Mouse (Mus musculus) induced T-regulatory cell, adult 2 months (primary cell): ENCODE results near the gene Slc38a9.
A peak's percentile ranks its signal among the peaks of the same experiment; 100 is the strongest.

Experiments used
- DNase-seq: peaks from one replicate; pipeline ENCODE4 v3.0.0-alpha.2; 2012; ENCODE audit warnings: low read depth

Slc38a9 gene

GRCm38 (mm10) chr13:112745936-112746694 is 85.6 kb downstream of the Slc38a9 start:
- no peak for DNase-seq

DNA sequence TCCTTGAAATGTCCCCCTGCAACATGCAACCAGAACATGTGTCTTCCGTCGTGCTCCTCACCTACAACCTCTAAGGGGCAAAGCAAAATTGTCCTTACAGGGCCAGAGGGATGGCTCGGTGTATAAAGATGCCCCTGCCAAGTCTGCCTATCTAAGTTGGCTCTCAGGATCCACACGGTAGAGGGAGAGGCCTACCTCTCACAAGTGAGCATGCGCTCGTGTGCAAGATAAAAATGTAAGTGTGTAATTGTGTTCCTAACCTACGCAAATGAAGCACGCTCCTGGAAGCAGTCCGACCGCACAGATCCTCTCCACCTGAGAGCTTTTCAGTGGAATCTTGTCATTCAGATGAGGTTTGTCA is 86.1 kb downstream of the Slc38a9 start:
- no peak for DNase-seq

- no peak for DNase-seq
Measured at GRCm38 (mm10) chr13:112747808-112748430, 87.4 kb downstream of the Slc38a9 start.

- DNase-seq, result no peak
Measured at GRCm38 (mm10) chr13:112748808-112749510, 88.4 kb downstream of the Slc38a9 start.

DNA sequence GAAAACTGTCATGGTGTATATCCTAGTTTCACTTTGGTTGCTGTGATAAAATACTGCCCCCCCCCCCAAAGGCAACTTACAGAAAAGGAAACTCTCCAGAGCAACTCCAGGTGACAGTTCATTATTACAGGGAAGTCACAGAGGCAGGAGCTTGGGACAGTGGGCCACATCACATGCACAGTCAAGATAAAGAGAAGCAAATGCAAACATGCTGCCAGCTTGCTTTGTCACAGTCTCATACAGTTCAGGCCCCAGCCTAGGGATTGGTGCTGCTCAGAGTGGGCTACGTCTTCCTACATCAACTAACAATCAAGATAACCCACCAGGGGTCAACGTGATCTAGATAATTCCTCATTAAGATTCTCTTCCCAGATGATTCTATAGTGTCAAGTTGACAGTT is 89.3 kb downstream of the Slc38a9 start:
- DNase-seq, result no peak

DNA sequence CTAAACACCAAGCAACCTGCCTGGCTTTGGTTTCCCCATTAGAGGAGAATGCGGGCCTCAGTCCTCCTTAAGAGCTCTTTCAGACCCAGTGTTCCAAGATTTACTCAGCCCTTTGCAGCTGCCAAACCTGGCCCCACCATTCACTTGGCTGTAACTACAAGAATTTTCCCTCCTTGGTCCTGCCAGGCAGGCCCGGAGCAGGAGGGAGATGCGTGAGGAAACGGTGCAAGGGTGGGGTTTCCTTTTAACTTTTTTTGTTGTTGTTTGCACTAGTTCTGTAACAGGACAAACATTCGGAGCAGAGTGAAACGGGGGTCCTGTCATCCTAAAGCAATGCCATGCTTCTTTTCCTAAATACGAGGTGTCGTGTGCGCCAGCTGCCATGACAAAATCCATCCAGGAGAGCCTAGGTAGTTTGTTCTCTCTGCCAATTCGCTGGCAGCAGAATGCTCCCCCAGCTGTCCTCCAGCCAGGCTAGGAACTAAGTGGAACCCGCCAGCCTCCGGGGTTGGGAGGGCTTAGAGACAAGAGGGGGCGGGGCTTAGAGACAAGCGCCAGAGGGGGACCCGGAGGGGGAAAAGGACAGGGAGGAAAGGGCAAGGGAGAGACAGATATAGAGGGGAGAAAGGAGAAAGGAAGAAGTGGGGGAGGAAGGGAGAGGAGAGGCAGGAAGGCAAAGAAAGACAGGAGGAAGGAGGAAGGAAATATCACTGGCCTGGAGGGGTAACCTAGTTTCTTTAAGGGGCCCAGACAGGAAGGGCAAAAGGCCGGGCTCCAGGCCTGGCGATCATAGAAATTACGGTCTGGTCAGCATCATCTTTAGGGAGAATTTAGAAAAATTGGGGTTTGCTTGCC is 91.1 kb downstream of the Slc38a9 start:
- peak; percentile 7 for DNase-seq

DNA sequence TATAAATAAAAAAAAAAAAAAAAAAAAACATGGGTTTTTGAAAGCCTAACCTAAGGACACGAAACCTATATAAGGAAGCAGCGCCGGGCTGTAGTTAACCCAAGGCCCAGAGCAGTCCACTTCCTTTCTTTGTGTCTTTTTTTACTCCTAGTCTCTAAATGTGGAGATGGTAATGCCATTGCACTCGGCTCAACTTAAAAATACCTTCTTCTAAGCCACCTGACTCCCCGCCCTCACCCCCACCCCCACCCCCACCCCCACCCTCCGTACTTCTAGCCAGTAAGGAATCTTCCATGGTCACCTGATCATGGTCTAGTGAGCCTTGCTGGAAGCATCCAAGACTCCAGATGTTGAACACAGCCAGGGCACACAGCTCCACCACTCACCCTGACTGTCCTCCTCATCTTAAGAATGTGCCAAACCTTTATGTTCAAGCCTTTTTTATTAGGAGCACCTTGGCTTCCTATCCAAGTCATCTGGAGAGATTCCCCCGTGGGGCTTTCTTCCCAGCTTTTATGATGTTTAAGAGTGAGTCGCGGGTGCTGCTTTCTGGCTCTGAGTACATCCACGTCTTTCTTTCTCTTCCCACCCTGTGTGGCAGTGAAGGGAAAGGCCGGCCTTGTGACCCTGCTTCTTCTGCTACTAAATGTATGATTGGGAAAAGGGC is 91.9 kb downstream of the Slc38a9 start:
- DNase-seq, result no peak

DNA sequence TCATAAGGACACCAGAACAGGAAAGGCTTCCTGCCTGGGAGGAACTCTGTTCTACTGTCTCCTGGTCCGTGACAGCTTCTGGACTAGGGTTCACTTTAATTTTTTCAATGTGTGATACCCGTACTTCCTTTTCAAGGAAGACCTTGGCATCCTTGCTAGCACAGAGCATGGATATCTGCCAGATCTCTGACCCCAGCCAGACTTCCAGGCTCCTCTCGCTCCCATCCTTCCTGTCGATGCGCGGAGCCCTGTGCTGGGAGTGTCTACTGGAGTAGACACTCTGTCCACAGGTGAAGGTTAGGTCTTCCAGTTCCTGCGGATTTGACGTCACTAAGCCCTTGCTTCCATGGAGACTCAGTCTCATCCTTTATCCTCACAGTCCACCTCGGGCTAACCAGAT is 93.0 kb downstream of the Slc38a9 start:
- no peak for DNase-seq

DNA sequence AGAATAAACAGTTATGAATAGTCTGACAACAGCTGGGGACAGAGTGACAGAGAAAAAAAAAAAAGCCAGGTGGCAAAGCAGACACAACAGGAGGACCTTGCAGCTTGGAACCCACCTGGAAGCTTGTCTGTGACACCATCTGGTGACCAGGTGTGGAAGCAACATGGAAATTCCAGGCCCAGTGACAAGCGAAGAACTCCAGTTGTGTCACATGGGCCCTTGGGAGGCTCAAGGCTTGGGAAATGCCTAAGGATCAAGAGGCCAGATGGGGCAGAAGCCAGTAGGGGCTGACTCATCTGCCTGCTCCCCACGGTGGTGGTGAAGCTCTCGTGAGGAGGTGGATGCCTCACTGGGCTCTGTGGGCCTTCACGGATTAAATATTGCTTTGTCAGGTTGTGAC is 94.3 kb downstream of the Slc38a9 start:
- DNase-seq, result no peak

GRCm38 (mm10) chr13:112755507-112756010 is 95.0 kb downstream of the Slc38a9 start:
- DNase-seq, result no peak

- no peak for DNase-seq
Measured at GRCm38 (mm10) chr13:112757395-112757794, 96.8 kb downstream of the Slc38a9 start.

GRCm38 (mm10) chr13:112758546-112759090 is 98.1 kb downstream of the Slc38a9 start:
- DNase-seq, result no peak

GRCm38 (mm10) chr13:112759364-112759763 is 98.8 kb downstream of the Slc38a9 start:
- DNase-seq, result no peak

DNA sequence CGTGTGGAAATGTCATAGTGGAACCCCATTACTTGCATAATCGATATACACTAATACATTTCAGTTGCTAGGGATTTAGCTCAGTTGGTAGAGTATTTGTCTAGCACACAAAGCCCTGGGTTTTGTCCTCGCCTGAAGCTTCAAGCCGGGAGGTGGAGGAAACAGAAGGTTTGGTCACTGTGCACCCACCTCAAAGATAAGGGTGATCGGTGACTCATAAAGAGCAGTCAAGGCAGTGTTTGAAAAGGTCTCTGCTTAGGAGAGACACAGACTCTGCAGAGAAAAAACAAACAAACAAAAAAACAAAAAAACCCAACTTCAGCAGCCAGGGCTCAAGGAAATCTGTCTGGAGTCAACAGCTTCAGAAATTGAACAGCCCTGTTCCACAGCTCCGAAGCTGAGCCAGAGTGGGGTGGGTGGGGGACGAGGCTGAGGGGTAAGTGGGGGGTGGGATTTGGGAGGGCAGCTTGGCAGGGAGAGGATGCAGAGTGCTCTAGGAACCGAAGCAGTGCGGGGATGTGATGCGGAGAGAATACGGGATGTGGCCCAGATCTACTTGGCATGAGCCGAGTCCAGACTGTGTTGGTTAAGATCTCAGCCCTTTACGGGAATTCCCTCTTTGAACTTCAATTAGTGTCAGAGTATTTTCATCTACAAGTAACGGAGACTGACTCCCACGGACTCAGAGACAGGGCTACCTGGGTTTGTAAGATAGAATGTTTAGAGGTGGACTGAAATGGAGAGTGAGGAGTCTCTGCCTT is 99.4 kb downstream of the Slc38a9 start:
- DNase-seq, result no peak

DNA sequence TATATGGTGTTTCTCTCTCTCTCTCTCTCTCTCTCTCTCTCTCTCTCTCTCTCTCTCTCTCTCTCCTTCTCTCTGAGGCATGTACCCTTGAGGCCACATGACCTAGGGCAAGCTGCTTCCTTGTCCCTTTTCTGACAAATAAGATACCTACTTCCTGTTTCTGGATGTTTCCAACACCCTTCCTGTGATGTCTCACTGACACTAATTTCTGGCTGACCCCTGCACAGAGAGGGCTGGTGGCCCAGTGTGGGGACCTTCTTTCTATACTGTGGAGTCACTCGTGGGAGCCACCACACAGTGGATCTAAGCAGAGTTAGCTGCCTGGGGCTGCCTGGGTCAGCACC is 100.0 kb downstream of the Slc38a9 start:
- DNase-seq, result peak; percentile 17

- no peak for DNase-seq
Measured at GRCm38 (mm10) chr13:112761787-112762186, 101.2 kb downstream of the Slc38a9 start.

GRCm38 (mm10) chr13:112762548-112762947 is 102.0 kb downstream of the Slc38a9 start:
- no peak for DNase-seq

DNA sequence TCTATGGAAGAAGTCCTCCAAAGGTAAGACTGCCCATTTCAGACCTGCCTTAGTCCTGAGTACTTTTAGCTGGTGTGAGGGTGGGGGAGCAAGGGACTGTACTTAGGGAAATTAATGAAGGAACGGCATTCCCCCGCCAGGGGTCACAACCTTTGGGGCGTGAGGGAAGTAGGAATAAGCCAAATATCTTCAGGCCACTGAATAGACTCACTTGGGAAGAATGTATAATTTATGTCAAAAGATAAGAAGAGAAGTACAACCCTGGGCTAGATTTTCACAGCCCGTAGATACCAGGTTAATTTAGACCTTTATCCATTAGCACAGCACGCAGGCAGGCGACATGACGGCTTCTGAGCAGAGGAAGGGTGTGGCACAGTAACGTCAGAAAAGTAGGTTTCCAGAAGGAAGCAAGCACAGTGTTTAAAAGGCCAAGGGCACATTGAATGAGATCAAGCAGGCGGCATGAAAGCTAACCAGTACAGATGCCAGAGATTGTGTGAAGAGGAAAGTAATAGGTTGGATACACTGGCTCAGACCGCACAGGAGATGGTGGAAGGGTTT is 103.1 kb downstream of the Slc38a9 start:
- DNase-seq, result no peak

- no peak for DNase-seq
Measured at GRCm38 (mm10) chr13:112764556-112764955, 104.0 kb downstream of the Slc38a9 start.

DNA sequence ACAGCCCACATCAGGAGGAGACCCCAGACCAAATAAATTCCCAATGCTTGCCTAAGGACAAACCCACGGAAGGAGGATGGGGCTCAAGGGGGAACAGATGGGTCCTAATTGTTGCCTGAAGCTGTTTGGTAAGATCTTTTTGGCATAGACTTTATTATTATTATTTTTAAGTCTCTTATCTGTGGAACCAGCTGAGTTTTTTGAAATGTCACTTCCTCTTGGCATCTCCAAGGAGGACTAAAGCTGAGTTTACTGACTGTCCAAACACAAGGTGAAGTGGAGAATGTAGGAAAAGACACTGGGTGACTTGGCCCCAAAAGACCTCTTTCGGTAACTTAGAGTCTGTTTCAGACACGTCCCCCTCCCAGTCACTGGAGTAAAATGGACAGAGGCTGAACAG is 105.1 kb downstream of the Slc38a9 start:
- DNase-seq, result no peak
